Mouse (Mus musculus) right cerebral cortex, adult 18-20 months (tissue): Measurements from ENCODE around the gene Ldah.

Experiments used
- DNase-seq: peaks from one replicate; pipeline ENCODE4 v3.0.0; 2022; ENCODE audit warnings: mixed read lengths

Gene Ldah

GRCm38 (mm10) chr12:8287970-8288369 is 80.1 kb downstream of the Ldah start:
- DNase-seq = no peak

- DNase-seq = no peak
Observed at GRCm38 (mm10) chr12:8289099-8289498, 81.2 kb downstream of the Ldah start.

- no peak for DNase-seq
Observed at GRCm38 (mm10) chr12:8289499-8289898, 81.6 kb downstream of the Ldah start.

- peak; percentile 32 for DNase-seq
Observed at GRCm38 (mm10) chr12:8291157-8291853, 83.4 kb downstream of the Ldah start.

GRCm38 (mm10) chr12:8295307-8295913 is 87.5 kb downstream of the Ldah start:
- DNase-seq = no peak

- DNase-seq = no peak
Observed at GRCm38 (mm10) chr12:8296154-8296553, 88.2 kb downstream of the Ldah start.

- no peak for DNase-seq
Observed at GRCm38 (mm10) chr12:8297586-8298214, 89.8 kb downstream of the Ldah start.

- no peak for DNase-seq
Observed at GRCm38 (mm10) chr12:8298361-8299142, 90.6 kb downstream of the Ldah start.

GRCm38 (mm10) chr12:8299143-8300110 is 91.5 kb downstream of the Ldah start:
- no peak for DNase-seq

- DNase-seq = no peak
Observed at GRCm38 (mm10) chr12:8300111-8300480, 92.2 kb downstream of the Ldah start.

- no peak for DNase-seq
Observed at GRCm38 (mm10) chr12:8300521-8300920, 92.6 kb downstream of the Ldah start.

GRCm38 (mm10) chr12:8301011-8301814 is 93.3 kb downstream of the Ldah start:
- DNase-seq = no peak

- no peak for DNase-seq
Observed at GRCm38 (mm10) chr12:8301841-8302431, 94.0 kb downstream of the Ldah start, which contains the start of gene Gdf7. Gene Gdf7, minus strand, starts transcription at chr12:8301954.

GRCm38 (mm10) chr12:8305258-8305657 is 97.4 kb downstream of the Ldah start:
- no peak for DNase-seq

GRCm38 (mm10) chr12:8306432-8306831 is 98.5 kb downstream of the Ldah start:
- DNase-seq = peak; percentile 60

GRCm38 (mm10) chr12:8306910-8307309 is 99.0 kb downstream of the Ldah start:
- no peak for DNase-seq

- no peak for DNase-seq
Observed at GRCm38 (mm10) chr12:8310992-8311391, 103.1 kb downstream of the Ldah start.

- DNase-seq = no peak
Observed at GRCm38 (mm10) chr12:8312266-8312665, 104.4 kb downstream of the Ldah start.

- DNase-seq = peak; percentile 87
Observed at GRCm38 (mm10) chr12:8313270-8313771, 105.4 kb downstream of the Ldah start, which contains the start of gene Hs1bp3. Gene Hs1bp3, plus strand, starts transcription at chr12:8313432.

- no peak for DNase-seq
Observed at GRCm38 (mm10) chr12:8313773-8314172, 105.9 kb downstream of the Ldah start.

- DNase-seq = no peak
Observed at GRCm38 (mm10) chr12:8316541-8316940, 108.6 kb downstream of the Ldah start.
